Mouse (Mus musculus) midbrain, embryonic 15.5 days (tissue): ENCODE data around the gene Ccnl1. TPM values are rescaled to one million over a fixed set of nuclear protein-coding genes. Genes with fewer than 3 reads are reported as not detected.
A peak's percentile ranks its signal among the peaks of the same experiment; 100 is the strongest.

Experiments used
- ATAC-seq: fragments of 200-750 bp; cut with Nextera tagmentation; replicated peaks from 2 replicates; pipeline ENCODE4 v1.8.0; 2017; ENCODE audit warnings: moderate TSS enrichment
- H3K27ac ChIP-seq: fragments of 300-500 bp; sonication (generic); 2 replicates; pipeline ENCODE4 v1.5.1; 2015; ENCODE audit warnings: mild to moderate bottlenecking, inconsistent platforms
- H3K27me3 ChIP-seq: fragments of 300-500 bp; sonication (generic); replicated peaks from 2 replicates; pipeline ENCODE4 v1.6.1; 2015; ENCODE audit warnings: inconsistent platforms
- H3K36me3 ChIP-seq: fragments of 300-500 bp; sonication (generic); replicated peaks from 2 replicates; pipeline ENCODE4 v1.6.1; 2015; ENCODE audit warnings: inconsistent platforms
- H3K4me1 ChIP-seq: fragments of 300-500 bp; sonication (generic); 2 replicates; pipeline ENCODE4 v1.6.1; 2015; ENCODE audit warnings: inconsistent platforms
- H3K4me2 ChIP-seq: fragments of 300-500 bp; sonication (generic); 2 replicates; pipeline ENCODE4 v1.6.1; 2015; ENCODE audit warnings: inconsistent platforms, mild to moderate bottlenecking, moderate library complexity
- H3K4me3 ChIP-seq: fragments of 300-500 bp; sonication (generic); 2 replicates; pipeline ENCODE4 v1.5.1; 2015; ENCODE audit warnings: mild to moderate bottlenecking, inconsistent platforms
- H3K9ac ChIP-seq: fragments of 300-500 bp; sonication (generic); 2 replicates; pipeline ENCODE4 v1.6.1; 2015; ENCODE audit warnings: mild to moderate bottlenecking, inconsistent platforms
- H3K9me3 ChIP-seq: fragments of 300-500 bp; sonication (generic); 2 replicates; pipeline ENCODE4 v1.6.1; 2016; ENCODE audit warnings: inconsistent platforms
- WGBS: fragments of 180-500 bp; shearing (Covaris S2); methylation state at CpG from one replicate; pipeline ENCODE4 v1.1.7; 2015; ENCODE audit warnings: mixed read lengths; 5-methylcytosine and 5-hydroxymethylcytosine counted together
- polyA plus RNA-seq: library from polyadenylated mRNA; unstranded; fragments of >200 nt; fragmentation: Nextera tagmentation; extraction: Ambion mirVana; gene quantifications from 2 replicates; pipeline ENCODE4 v1.2.1, GENCODE M21; 2015

The Ccnl1 gene
- polyA plus RNA-seq, 1 experiment from 2014 or later: 68.6 TPM

DNA sequence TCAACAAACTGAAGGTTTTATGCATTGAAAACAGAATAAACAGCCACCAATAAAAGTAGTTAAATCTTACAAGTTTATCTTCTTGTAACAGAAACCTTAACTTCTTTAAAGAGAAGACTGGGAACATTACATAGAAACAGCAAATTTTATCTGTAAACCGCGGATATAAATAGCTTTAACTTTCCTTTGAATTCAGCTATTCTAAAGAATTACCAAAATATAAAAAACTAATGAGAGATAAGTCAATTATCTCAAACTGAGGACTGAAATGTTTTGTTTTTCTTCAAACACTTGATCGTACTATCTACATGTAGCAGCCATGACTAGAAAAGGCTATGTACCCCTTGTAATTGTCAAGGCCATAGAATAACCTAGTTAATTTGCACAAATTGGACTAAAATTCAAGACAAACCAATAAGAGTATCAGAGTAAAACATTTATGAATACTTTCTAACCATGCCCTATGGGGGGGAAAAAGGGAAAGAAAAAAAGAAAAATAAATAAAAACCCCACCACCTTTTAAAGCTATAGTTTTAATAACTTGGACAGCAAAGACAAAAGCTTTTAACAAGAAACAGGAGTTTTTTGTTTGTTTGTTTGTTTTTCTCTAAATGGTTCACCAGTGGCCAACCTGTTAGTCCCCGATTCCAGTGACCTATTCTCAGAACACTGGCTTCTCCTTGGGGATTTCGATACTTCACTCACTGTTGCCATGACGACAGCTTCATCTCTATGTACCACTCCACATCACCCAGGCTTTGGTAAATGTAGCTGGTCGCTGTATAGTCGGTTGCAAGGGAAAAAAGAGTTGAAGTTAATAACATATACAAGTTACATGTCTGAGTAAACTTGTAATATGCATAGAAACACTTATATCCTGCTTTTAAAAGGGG, 3.3 kb downstream of the Ccnl1 start:
- Histone ChIP-seq H3K4me1 (peaks cover 57% of the 10 kb centered on the region), H3K4me2 (peak overlapping the region; percentile 22; the same call in 1 of the 2 replicates), H3K9ac (no peak overlapping the region), H3K4me3 (no peak overlapping the region), H3K27me3 (no peaks in the 10 kb centered on the region), H3K27ac (no peak overlapping the region), H3K36me3 (peaks cover 15% of the 10 kb centered on the region; the same call in 1 of the 2 replicates), H3K9me3 (no peaks in the 10 kb centered on the region)
- 41% methylated on average over 8 of the region's 8 CpGs for WGBS
- ATAC-seq: no peak

GRCm38 (mm10) chr3:65950831-65951365, 7.2 kb downstream of the Ccnl1 start:
- Histone ChIP-seq H3K36me3 (peaks cover 36% of the 10 kb centered on the region), H3K9ac (no peak overlapping the region), H3K4me3 (no peak overlapping the region), H3K4me1 (peaks cover 32% of the 10 kb centered on the region), H3K27me3 (no peaks in the 10 kb centered on the region), H3K4me2 (no peak overlapping the region), H3K27ac (no peak overlapping the region), H3K9me3 (no peaks in the 10 kb centered on the region)
- 92% methylated on average over 4 of the region's 4 CpGs for WGBS
- no peak for ATAC-seq

DNA sequence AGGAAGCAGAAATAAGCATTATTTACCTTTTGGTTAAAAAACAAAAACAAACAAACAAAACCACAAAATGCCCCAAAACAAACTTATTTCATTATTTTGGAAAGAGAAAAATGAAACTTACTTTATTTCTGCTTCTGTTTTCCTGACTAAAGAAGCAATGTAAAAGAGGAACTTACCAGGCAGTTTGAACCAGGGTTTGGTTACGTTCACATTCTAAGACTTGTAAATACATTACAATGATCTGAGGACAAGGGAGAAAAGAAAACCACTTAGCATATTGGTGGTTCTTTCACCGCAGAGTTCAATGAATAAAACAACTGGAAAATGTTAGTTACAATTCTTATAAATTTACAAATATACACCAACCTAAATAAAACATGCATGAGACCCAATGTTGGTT, 7.7 kb downstream of the Ccnl1 start:
- Histone ChIP-seq H3K4me1 (peaks cover 30% of the 10 kb centered on the region), H3K9me3 (no peaks in the 10 kb centered on the region), H3K4me2 (no peak overlapping the region), H3K4me3 (no peak overlapping the region), H3K27me3 (no peaks in the 10 kb centered on the region), H3K9ac (no peak overlapping the region), H3K27ac (no peak overlapping the region), H3K36me3 (peaks cover 40% of the 10 kb centered on the region)
- WGBS: 87% methylated on average over 2 of the region's 2 CpGs
- ATAC-seq: no peak

DNA sequence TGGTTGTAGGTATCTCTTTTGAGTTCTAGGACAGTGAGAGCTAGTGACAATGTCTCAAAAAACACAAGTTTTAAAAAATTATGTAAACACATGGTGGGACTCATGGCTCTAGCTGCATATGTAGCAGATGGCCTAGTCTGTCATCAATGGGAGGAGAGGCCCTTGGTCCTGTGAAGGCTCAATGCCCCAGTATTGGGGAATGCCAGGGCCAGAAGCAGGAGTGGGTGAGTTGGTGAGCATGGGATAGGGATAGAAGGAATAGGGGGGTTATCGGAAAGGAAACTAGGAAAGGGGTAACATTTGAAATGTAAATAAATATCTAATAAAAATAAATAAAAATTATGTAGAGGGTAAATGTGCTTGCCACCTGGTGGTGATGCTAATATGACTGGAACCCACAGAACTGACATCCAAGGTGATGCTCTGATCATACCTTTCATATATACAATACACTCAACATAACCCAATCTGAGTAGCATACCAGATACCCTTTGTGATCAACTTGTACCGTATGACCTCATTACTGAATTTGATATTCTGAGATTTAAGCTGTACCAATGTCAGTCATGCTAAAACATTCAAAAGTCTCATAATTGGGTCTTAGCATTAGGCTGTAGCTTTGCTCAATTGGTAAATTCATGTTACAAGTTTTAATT, 12.6 kb downstream of the Ccnl1 start:
- Histone ChIP-seq H3K27ac (no peak overlapping the region), H3K36me3 (peaks cover 41% of the 10 kb centered on the region), H3K4me2 (no peak overlapping the region), H3K9me3 (no peaks in the 10 kb centered on the region), H3K27me3 (no peaks in the 10 kb centered on the region), H3K4me1 (no peaks in the 10 kb centered on the region), H3K4me3 (no peak overlapping the region), H3K9ac (no peak overlapping the region)
- ATAC-seq: no peak
- WGBS: 94% methylated on average over 2 of the region's 2 CpGs

DNA sequence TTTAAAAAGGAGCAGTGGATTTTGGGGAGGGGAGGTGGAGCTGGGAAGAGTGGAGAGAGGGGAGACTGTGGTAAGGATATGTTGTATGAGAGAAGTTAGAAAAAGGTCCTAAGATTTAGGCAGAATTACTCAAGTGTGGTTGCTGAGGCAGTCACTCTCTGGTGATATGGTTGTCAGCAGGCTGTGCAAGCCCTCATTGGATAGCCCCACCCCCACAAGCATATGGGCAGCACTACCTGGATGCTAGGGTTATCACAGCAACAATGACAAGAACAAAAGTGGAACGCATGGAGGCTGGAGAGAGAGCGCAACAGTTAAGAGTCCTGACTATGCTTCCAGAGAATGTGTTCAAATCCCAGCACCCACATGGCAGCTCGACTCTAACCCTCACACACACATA, 13.3 kb downstream of the Ccnl1 start:
- Histone ChIP-seq H3K4me2 (no peak overlapping the region), H3K27me3 (no peaks in the 10 kb centered on the region), H3K4me3 (no peak overlapping the region), H3K4me1 (no peaks in the 10 kb centered on the region), H3K27ac (no peak overlapping the region), H3K36me3 (peaks cover 38% of the 10 kb centered on the region), H3K9me3 (no peaks in the 10 kb centered on the region), H3K9ac (no peak overlapping the region)
- WGBS: 90% methylated on average over 3 of the region's 3 CpGs
- no peak; the same call in 1 of the 2 replicates for ATAC-seq

DNA sequence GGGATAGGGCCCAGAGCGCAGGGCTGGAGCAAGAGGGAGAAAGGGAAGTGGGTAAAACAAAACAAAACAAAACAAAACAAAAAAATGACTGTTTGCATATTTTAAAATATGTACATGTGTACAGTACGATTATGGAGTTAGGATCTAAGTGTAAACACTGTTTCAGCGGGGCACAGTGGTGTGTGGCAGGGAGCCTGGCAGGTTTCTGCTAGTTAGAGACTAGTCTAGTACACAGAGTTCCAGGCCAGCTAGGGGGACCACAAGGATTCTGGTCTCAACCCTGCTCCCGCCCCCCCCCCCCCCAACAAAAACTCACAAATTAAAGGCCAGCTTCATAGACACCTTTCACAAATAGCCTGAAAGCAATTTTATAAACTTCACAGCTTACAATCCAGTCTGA, 14.6 kb downstream of the Ccnl1 start:
- 84% methylated on average over 4 of the region's 4 CpGs for WGBS
- H3K9ac ChIP-seq: no peak overlapping the region
- H3K36me3 ChIP-seq: peaks cover 33% of the 10 kb centered on the region
- 0 out of 2 replicates have a peak, but pooled peaks have one; percentile 48 for ATAC-seq
- H3K4me1 ChIP-seq: no peaks in the 10 kb centered on the region
- H3K27ac ChIP-seq: no peak overlapping the region
- no peak overlapping the region for H3K4me3 ChIP-seq
- H3K27me3 ChIP-seq: no peaks in the 10 kb centered on the region
- no peaks in the 10 kb centered on the region for H3K9me3 ChIP-seq
- no peak overlapping the region for H3K4me2 ChIP-seq

- H3K27ac ChIP-seq: no peak overlapping the region
- H3K9ac ChIP-seq: no peak overlapping the region
- 90% methylated on average over 1 of the region's 1 CpGs for WGBS
- no peaks in the 10 kb centered on the region for H3K9me3 ChIP-seq
- no peak overlapping the region for H3K4me3 ChIP-seq
- H3K27me3 ChIP-seq: no peaks in the 10 kb centered on the region
- no peak overlapping the region for H3K4me2 ChIP-seq
- peaks cover 13% of the 10 kb centered on the region; the same call in 1 of the 2 replicates for H3K36me3 ChIP-seq
- no peak for ATAC-seq
- H3K4me1 ChIP-seq: no peaks in the 10 kb centered on the region
Observed at GRCm38 (mm10) chr3:65941052-65941451, 17.0 kb downstream of the Ccnl1 start.

DNA sequence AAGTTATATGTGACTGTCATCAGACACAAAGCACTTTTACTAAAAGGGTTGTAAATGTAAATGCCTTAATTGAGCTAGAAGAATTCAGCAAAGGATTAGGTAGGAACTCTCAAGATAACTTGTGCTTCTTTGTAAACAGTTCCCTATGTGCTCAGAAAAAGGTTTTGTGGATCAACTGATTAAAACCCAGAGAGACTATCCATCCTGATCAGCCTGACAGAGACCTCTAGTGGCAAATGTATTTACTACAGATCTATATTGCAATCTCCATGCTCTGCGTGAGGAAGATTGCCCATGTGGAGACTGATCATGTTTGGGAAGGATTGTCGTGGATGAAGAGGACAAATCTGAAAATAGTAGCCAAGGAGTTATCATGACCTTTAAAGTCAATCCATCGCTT, 19.8 kb downstream of the Ccnl1 start:
- H3K9ac ChIP-seq: no peak overlapping the region
- no peak overlapping the region for H3K4me2 ChIP-seq
- ATAC-seq: 0 out of 2 replicates have a peak, but pooled peaks have one; percentile 48
- H3K4me3 ChIP-seq: no peak overlapping the region
- no peaks in the 10 kb centered on the region for H3K36me3 ChIP-seq
- no peaks in the 10 kb centered on the region for H3K9me3 ChIP-seq
- no peak overlapping the region for H3K27ac ChIP-seq
- no peaks in the 10 kb centered on the region for H3K27me3 ChIP-seq
- 14% methylated on average over 3 of the region's 3 CpGs for WGBS
- no peaks in the 10 kb centered on the region for H3K4me1 ChIP-seq

- H3K4me3 ChIP-seq: no peak overlapping the region
- no peaks in the 10 kb centered on the region for H3K27me3 ChIP-seq
- no peaks in the 10 kb centered on the region for H3K4me1 ChIP-seq
- H3K4me2 ChIP-seq: no peak overlapping the region
- no peak for ATAC-seq
- no peaks in the 10 kb centered on the region for H3K9me3 ChIP-seq
- no peak overlapping the region for H3K27ac ChIP-seq
- 39% methylated on average over 12 of the region's 12 CpGs for WGBS
- no peaks in the 10 kb centered on the region for H3K36me3 ChIP-seq
- H3K9ac ChIP-seq: no peak overlapping the region
Observed at GRCm38 (mm10) chr3:65936384-65936783, 21.7 kb downstream of the Ccnl1 start.

- H3K36me3 ChIP-seq: no peaks in the 10 kb centered on the region
- no peak overlapping the region for H3K27ac ChIP-seq
- WGBS: 92% methylated on average over 4 of the region's 4 CpGs
- no peaks in the 10 kb centered on the region for H3K9me3 ChIP-seq
- H3K4me2 ChIP-seq: no peak overlapping the region
- ATAC-seq: no peak
- no peak overlapping the region for H3K4me3 ChIP-seq
- no peak overlapping the region for H3K9ac ChIP-seq
- no peaks in the 10 kb centered on the region for H3K27me3 ChIP-seq
- peaks cover under 1% of the 10 kb centered on the region; the same call in 1 of the 2 replicates for H3K4me1 ChIP-seq
Observed at GRCm38 (mm10) chr3:65935153-65935552, 22.9 kb downstream of the Ccnl1 start.

DNA sequence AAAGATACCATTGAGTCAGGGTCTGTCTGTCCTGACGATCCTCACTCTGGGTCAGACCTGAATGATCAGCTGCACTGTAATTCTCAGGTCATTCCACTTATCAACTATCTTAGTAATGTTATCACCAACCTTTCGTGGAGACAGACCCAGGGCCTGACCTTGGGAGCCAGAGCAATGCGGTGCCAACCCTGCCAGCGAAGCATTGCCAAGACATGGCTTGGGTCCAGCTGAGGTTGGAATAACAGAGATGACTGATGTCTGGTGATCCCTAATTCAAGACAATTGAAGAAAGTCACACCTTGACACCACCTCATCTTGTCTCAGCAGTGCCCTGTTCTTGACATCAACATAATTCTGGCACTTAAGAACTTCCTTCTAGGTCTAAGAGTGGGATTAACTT, 24.3 kb downstream of the Ccnl1 start:
- Histone ChIP-seq H3K4me1 (peaks cover 14% of the 10 kb centered on the region), H3K4me2 (no peak overlapping the region), H3K4me3 (no peak overlapping the region), H3K9me3 (no peaks in the 10 kb centered on the region), H3K36me3 (no peaks in the 10 kb centered on the region), H3K27ac (no peak overlapping the region), H3K9ac (no peak overlapping the region), H3K27me3 (no peaks in the 10 kb centered on the region)
- ATAC-seq: no peak
- WGBS: 85% methylated on average over 4 of the region's 4 CpGs

DNA sequence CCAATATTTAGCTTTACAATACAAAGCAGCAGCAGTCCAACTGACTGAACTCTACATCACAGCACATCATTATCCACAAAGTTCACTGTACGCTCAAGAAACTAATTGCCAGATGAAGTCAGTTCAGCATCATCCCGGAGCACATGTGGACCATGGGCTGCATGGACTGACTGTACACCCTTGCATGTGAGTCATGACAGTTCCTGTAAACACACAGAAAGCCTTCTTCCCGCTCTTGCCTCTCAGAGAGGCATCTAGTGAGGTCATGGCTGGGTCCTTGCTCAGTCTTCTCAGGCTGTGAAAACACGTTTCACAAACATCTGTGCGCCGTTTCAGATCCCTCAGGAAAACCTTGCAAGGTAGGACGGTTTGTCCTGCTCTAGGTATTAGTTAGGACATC, 26.5 kb downstream of the Ccnl1 start:
- no peaks in the 10 kb centered on the region for H3K9me3 ChIP-seq
- 86% methylated on average over 7 of the region's 7 CpGs for WGBS
- ATAC-seq: no peak
- H3K4me2 ChIP-seq: no peak overlapping the region
- H3K27me3 ChIP-seq: no peaks in the 10 kb centered on the region
- peaks cover 14% of the 10 kb centered on the region for H3K4me1 ChIP-seq
- H3K4me3 ChIP-seq: no peak overlapping the region
- no peak overlapping the region for H3K27ac ChIP-seq
- H3K9ac ChIP-seq: no peak overlapping the region
- H3K36me3 ChIP-seq: no peaks in the 10 kb centered on the region
